In genomic region chr4:153459503-153459902, GRCm38 (mm10) we compare ENCODE assay signal across 28 mouse cellular contexts. TPM values are rescaled to one million over a fixed set of nuclear protein-coding genes. Genes with fewer than 3 reads are reported as not detected.
"Had no signal": no experiment of that assay in that cellular context is flagged by ENCODE, and none has a peak within 500 bp of the region (broad histone marks: within the 10 kb centered on the region; RNA-seq: fewer than 3 reads in every experiment).

No protein-coding gene starts in this region.

- DNase-seq: gastrocnemius, postnatal 14 days; gastrocnemius, postnatal 36 days; heart, adult 11 months; heart, adult 2 months; heart, postnatal 14 days; heart, postnatal 36 days; kidney, adult 11 months; kidney, adult 2 months; kidney, adult 9 months; kidney, postnatal 14 days; kidney, postnatal 36 days; left cerebral cortex, postnatal 4 days had no signal

- H3K4me1 ChIP-seq: heart, embryonic 13.5 days; heart, embryonic 15.5 days; kidney, embryonic 15.5 days; limb, embryonic 13.5 days; limb, embryonic 15.5 days; liver, embryonic 12.5 days had no signal

- H3K9ac ChIP-seq: heart, embryonic 13.5 days; heart, embryonic 15.5 days; hindbrain, embryonic 13.5 days; hindbrain, embryonic 15.5 days; kidney, embryonic 15.5 days; limb, embryonic 13.5 days; limb, embryonic 15.5 days; liver, embryonic 12.5 days; liver, embryonic 14.5 days had no signal

- H3K36me3 ChIP-seq: heart, embryonic 13.5 days; heart, embryonic 15.5 days; hindbrain, embryonic 15.5 days; kidney, embryonic 15.5 days; limb, embryonic 13.5 days; limb, embryonic 15.5 days; liver, embryonic 12.5 days had no signal

- H3K4me2 ChIP-seq: heart, embryonic 11.5 days; heart, embryonic 13.5 days; heart, embryonic 15.5 days; hindbrain, embryonic 13.5 days; hindbrain, embryonic 15.5 days; kidney, embryonic 15.5 days; limb, embryonic 13.5 days; limb, embryonic 15.5 days; liver, embryonic 12.5 days had no signal

- H3K4me3 ChIP-seq: heart, adult 2 months; heart, embryonic 13.5 days; heart, embryonic 15.5 days; hindbrain, embryonic 13.5 days; hindbrain, embryonic 15.5 days; kidney, embryonic 15.5 days; limb, embryonic 13.5 days; limb, embryonic 15.5 days; liver, embryonic 12.5 days had no signal

- H3K9me3 ChIP-seq: heart, embryonic 13.5 days; heart, embryonic 15.5 days; hindbrain, embryonic 13.5 days; hindbrain, embryonic 15.5 days; kidney, embryonic 15.5 days; limb, embryonic 13.5 days; limb, embryonic 15.5 days; liver, embryonic 12.5 days had no signal

- ATAC-seq: hindbrain, postnatal 0 days; intestine, embryonic 16.5 days; liver, embryonic 12.5 days had no signal

- H3K27me3 ChIP-seq: hindbrain, embryonic 13.5 days; hindbrain, embryonic 15.5 days; kidney, embryonic 15.5 days; limb, embryonic 13.5 days; limb, embryonic 15.5 days; liver, embryonic 12.5 days had no signal

- H3K27ac ChIP-seq: heart, adult 2 months; heart, embryonic 13.5 days; heart, embryonic 15.5 days; hindbrain, embryonic 13.5 days; hindbrain, embryonic 15.5 days; hindbrain, postnatal 0 days; kidney, embryonic 15.5 days; kidney, postnatal 0 days; limb, embryonic 13.5 days; limb, embryonic 15.5 days; liver, embryonic 12.5 days; liver, embryonic 14.5 days had no signal

RNA-seq across cellular contexts. Expression of gene Ajap1, which starts 23.1 kb away (rescaled TPM):
- total RNA-seq: hematopoietic stem cell, adult 5-6 weeks; liver, adult 2 months had no signal
- polyA plus RNA-seq: heart, adult 2 months; heart, postnatal 0 days had no signal
